Mouse (Mus musculus): ENCODE data around the gene Ide. TPM values are rescaled to one million over a fixed set of nuclear protein-coding genes. Genes with fewer than 3 reads are reported as not detected.

The Ide gene
- polyA plus RNA-seq (2015; fragmentation: Nextera tagmentation; extraction: Ambion mirVana): 37.8 and 41.9 TPM in 2 replicates

GRCm38 (mm10) chr19:37337752-37338151 is at the start of gene Ide:
TSS of gene Ide (minus strand) at chr19:37337852.
- H3K4me3 ChIP-seq (ENCODE audit: low read depth, low read length): no peak within 1 kb of the TSS
- H3K9ac ChIP-seq (ENCODE audit: low read depth, low read length): no peak within 1 kb of the TSS
- no peaks in the 10 kb centered on the region for H3K36me3 ChIP-seq (ENCODE audit: control insufficient read depth, insufficient read depth, low read length)
- no peaks in the 10 kb centered on the region for H3K9me3 ChIP-seq (replicated peaks; ENCODE audit: control insufficient read depth, low read length, poor library complexity, severe bottlenecking)
- H3K27ac ChIP-seq (ENCODE audit: low read length): no peak within 1 kb of the TSS
- no peak within 1 kb of the TSS for H3K4me2 ChIP-seq (ENCODE audit: low read length)
- ATAC-seq: no peak
- 67% methylated on average over 4 of the region's 4 CpGs for WGBS
- H3K27me3 ChIP-seq (ENCODE audit: control insufficient read depth, insufficient read depth, low read depth, low read length): no peaks in the 10 kb centered on the region
- no peaks in the 10 kb centered on the region for H3K4me1 ChIP-seq (ENCODE audit: control insufficient read depth, insufficient read depth, low read length)

DNA sequence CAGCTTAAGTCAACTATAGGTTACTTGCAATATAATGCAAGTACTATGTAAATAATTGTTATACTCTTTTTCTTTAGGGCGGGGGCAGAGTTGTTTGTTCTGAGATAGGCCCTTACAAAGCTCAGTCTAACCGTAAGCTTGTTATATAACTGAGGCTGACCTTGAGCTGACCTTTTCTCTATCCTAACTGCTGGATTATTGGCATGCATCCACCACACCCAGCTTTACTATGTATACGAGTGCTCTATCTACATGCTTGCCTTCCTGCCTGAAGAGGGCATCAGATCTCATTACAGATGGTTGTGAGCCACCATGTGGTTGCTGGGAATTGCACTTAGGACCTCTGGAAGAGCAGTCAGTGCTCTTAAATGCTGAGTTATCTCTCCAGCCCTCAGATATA is 48.5 kb upstream of the Ide start:
- H3K36me3 ChIP-seq (ENCODE audit: control insufficient read depth, insufficient read depth, low read length): no peaks in the 10 kb centered on the region
- H3K9me3 ChIP-seq (replicated peaks; ENCODE audit: control insufficient read depth, low read length, poor library complexity, severe bottlenecking): no peaks in the 10 kb centered on the region
- no peak overlapping the region for H3K4me3 ChIP-seq (ENCODE audit: low read depth, low read length)
- no peaks in the 10 kb centered on the region for H3K27me3 ChIP-seq (ENCODE audit: control insufficient read depth, insufficient read depth, low read depth, low read length)
- 81% methylated on average over 3 of the region's 3 CpGs for WGBS
- H3K4me1 ChIP-seq (ENCODE audit: control insufficient read depth, insufficient read depth, low read length): no peaks in the 10 kb centered on the region
- no peak overlapping the region for H3K4me2 ChIP-seq (ENCODE audit: low read length)
- no peak for ATAC-seq
- no peak overlapping the region for H3K27ac ChIP-seq (ENCODE audit: low read length)
- no peak overlapping the region for H3K9ac ChIP-seq (ENCODE audit: low read depth, low read length)

DNA sequence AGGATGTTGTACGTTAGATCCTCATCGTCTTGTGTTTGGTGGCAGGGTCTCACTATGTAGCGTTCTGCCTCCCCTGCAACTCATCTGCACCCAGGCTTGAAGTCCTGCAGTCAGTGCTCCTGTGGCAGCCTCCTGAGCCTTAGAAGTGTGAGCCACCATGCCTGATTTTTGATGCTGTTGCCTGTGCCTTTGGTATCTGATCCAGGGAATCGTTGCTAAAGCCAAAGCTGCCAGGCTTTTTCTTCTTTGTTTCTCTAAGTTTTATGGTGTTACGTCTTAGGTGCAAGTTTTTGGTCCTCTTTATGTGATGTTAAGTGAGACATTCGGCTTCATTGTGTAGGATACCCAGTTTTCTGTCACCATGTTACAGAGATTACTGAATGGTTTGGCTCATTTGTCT is 41.2 kb upstream of the Ide start:
- H3K4me3 ChIP-seq (ENCODE audit: low read depth, low read length): no peak overlapping the region
- H3K36me3 ChIP-seq (ENCODE audit: control insufficient read depth, insufficient read depth, low read length): no peaks in the 10 kb centered on the region
- H3K27ac ChIP-seq (ENCODE audit: low read length): no peak overlapping the region
- no peaks in the 10 kb centered on the region for H3K27me3 ChIP-seq (ENCODE audit: control insufficient read depth, insufficient read depth, low read depth, low read length)
- H3K9me3 ChIP-seq (replicated peaks; ENCODE audit: control insufficient read depth, low read length, poor library complexity, severe bottlenecking): no peaks in the 10 kb centered on the region
- H3K4me1 ChIP-seq (ENCODE audit: control insufficient read depth, insufficient read depth, low read length): peaks cover 11% of the 10 kb centered on the region; the same call in 1 of the 2 replicates
- 82% methylated on average over 6 of the region's 6 CpGs for WGBS
- no peak overlapping the region for H3K4me2 ChIP-seq (ENCODE audit: low read length)
- H3K9ac ChIP-seq (ENCODE audit: low read depth, low read length): no peak overlapping the region
- ATAC-seq: no peak

DNA sequence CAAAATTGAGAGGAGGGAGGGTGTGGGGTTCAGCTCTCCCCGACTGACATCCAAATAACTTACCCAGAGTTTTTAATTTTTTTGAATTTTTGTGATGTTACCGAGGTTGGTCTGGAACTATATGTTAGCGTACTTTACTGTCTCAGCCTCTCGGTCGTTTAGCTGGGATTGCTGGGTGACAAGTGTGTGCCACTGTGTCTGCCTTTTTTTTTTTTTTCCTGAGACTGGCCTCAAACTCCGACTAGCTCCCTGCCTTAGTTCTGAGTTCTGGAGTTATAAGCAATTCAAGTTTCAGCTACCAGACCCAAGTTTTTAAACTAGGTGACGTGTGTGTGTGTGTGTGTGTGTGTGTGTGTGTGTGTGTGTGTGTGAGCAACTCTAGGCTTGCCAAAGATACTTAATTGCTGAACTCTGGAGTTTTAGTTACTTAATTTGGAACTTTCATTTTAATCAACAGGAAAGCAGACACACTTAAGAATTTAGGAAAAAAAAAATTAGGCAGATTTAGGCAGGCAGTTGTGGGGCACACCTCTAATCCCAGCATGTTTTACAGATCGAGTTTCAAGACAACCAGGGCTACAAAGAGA is 39.8 kb upstream of the Ide start:
- H3K27ac ChIP-seq (ENCODE audit: low read length): no peak overlapping the region
- H3K4me3 ChIP-seq (ENCODE audit: low read depth, low read length): no peak overlapping the region
- no peak for ATAC-seq
- H3K9ac ChIP-seq (ENCODE audit: low read depth, low read length): no peak overlapping the region
- peaks cover 11% of the 10 kb centered on the region; the same call in 1 of the 2 replicates for H3K4me1 ChIP-seq (ENCODE audit: control insufficient read depth, insufficient read depth, low read length)
- H3K27me3 ChIP-seq (ENCODE audit: control insufficient read depth, insufficient read depth, low read depth, low read length): no peaks in the 10 kb centered on the region
- 24% methylated on average over 8 of the region's 8 CpGs for WGBS
- no peaks in the 10 kb centered on the region for H3K36me3 ChIP-seq (ENCODE audit: control insufficient read depth, insufficient read depth, low read length)
- H3K9me3 ChIP-seq (replicated peaks; ENCODE audit: control insufficient read depth, low read length, poor library complexity, severe bottlenecking): no peaks in the 10 kb centered on the region
- peak overlapping the region; percentile 12; the same call in 1 of the 2 replicates for H3K4me2 ChIP-seq (ENCODE audit: low read length)

DNA sequence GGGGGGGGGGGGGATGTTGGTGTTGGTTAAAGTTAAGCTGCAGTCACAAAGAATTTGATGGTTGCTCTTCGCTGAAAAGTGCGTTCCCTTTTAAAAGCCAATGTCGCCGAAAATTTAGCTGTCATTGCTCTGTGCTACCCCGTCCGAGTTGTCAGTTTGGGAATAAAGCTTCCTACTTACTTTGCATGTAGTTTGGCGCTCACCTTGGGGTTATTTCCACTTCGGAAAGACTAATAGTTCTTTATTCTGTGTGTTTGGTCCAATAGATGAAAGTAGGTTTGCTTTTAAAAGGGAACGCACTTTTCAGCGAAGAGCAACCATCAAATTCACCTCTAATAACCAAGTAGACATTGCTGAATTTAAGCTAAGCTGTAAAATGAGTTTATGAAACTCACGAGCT is 39.2 kb upstream of the Ide start:
- H3K4me2 ChIP-seq (ENCODE audit: low read length): peak overlapping the region; percentile 67
- H3K27ac ChIP-seq (ENCODE audit: low read length): no peak overlapping the region
- peaks cover 11% of the 10 kb centered on the region; the same call in 1 of the 2 replicates for H3K4me1 ChIP-seq (ENCODE audit: control insufficient read depth, insufficient read depth, low read length)
- H3K4me3 ChIP-seq (ENCODE audit: low read depth, low read length): peak overlapping the region; percentile 81
- no peak overlapping the region for H3K9ac ChIP-seq (ENCODE audit: low read depth, low read length)
- WGBS: 2% methylated on average over 11 of the region's 11 CpGs
- no peaks in the 10 kb centered on the region for H3K9me3 ChIP-seq (replicated peaks; ENCODE audit: control insufficient read depth, low read length, poor library complexity, severe bottlenecking)
- no peaks in the 10 kb centered on the region for H3K27me3 ChIP-seq (ENCODE audit: control insufficient read depth, insufficient read depth, low read depth, low read length)
- no peak for ATAC-seq
- no peaks in the 10 kb centered on the region for H3K36me3 ChIP-seq (ENCODE audit: control insufficient read depth, insufficient read depth, low read length)

DNA sequence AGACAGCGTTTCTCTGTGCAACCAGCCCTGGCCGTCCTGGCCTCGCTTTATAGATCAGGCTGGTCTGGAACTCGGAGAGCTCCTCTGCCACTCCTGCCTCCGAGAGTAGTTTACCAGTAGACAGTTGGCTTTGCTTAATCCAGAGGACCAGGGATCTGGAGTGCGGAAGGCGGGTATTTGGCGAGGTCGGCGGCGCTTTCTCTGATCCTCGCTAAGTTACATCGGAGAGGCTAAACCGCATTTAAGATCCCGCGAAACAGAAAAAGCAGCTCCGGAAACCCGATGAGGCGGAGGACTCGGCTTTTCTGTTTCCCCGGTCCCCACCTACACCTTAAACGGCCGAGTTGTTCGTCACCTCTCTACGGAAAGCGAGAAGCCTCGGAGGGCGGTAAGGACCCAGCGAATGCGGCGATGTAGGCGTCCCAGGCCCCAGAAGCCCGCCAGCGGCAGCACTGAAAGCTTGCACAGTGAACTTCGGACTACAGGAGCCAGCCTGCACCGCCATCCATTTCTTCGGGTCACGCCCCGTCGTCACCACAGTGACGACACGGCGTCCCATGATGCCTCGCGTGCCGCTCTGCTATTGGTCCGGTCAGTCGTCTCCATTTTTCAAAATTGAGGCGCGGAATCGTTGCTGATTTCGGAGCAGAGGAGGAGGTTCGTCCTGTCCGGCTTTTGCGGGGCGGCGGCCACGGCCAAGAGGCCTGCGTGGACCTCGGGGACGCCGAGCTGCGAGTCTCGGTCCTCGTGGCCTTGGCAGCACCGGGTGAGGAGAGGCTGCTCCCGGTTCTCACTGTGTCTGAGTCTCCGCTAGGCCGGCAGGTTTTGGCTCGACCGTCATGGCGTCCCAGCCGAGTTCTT is 38.3 kb upstream of the Ide start, which contains the start of gene Kif11:
Gene Kif11, plus strand, starts transcription at position 649 of the 861 bp plus-strand sequence.
- H3K9me3 ChIP-seq (replicated peaks; ENCODE audit: control insufficient read depth, low read length, poor library complexity, severe bottlenecking): no peaks in the 10 kb centered on the region
- H3K27me3 ChIP-seq (ENCODE audit: control insufficient read depth, insufficient read depth, low read depth, low read length): no peaks in the 10 kb centered on the region
- peak within 1 kb of the TSS; percentile 78 for H3K9ac ChIP-seq (ENCODE audit: low read depth, low read length)
- peaks cover 11% of the 10 kb centered on the region; the same call in 1 of the 2 replicates for H3K4me1 ChIP-seq (ENCODE audit: control insufficient read depth, insufficient read depth, low read length)
- no peaks in the 10 kb centered on the region for H3K36me3 ChIP-seq (ENCODE audit: control insufficient read depth, insufficient read depth, low read length)
- peak; percentile 100 for ATAC-seq
- WGBS: under 1% methylated on average over 73 of the region's 73 CpGs
- peak within 1 kb of the TSS; percentile 67 for H3K4me2 ChIP-seq (ENCODE audit: low read length)
- peak within 1 kb of the TSS; percentile 94 for H3K27ac ChIP-seq (ENCODE audit: low read length)
- H3K4me3 ChIP-seq (ENCODE audit: low read depth, low read length): peak within 1 kb of the TSS; percentile 81

DNA sequence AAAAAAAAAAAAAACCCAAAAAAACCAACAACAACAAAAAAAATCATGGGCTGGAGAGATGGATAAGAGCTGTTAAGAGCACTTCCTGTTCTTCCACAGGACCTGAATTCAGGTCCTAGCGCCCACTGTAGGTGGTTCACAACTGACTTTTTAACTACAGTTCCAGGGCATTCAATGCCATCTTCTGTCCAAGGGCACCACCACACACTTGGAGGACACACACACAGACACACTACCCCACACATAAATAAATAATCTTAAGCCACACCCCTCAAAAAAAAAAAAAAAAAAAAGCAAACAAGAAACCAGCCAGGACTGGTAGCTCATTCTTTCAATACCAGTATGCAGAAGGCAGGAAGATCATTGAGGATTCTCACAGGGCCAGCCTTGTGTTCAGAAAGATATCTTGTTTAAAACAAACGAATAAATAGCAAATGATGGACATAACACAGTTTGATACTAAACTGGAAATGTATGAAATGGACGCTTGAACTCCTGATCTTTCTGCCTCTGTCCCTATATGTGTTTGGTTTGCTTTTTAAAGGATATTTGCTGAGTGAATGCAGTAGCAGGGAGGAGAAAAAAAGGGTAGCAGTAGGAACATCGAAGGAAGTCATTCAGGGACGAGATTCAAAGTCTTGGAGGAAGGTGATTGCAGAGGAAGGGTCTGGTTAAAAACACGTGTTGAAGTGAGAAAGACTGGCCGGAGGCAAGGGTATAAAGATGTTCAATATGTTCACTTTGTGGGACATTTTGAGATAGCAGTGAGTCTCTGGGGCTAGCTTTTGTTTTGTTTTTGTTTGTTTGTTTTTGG is 37.5 kb upstream of the Ide start:
- peak overlapping the region; percentile 62 for H3K4me2 ChIP-seq (ENCODE audit: low read length)
- no peaks in the 10 kb centered on the region for H3K27me3 ChIP-seq (ENCODE audit: control insufficient read depth, insufficient read depth, low read depth, low read length)
- peak overlapping the region; percentile 81 for H3K4me3 ChIP-seq (ENCODE audit: low read depth, low read length)
- peaks cover 11% of the 10 kb centered on the region; the same call in 1 of the 2 replicates for H3K4me1 ChIP-seq (ENCODE audit: control insufficient read depth, insufficient read depth, low read length)
- ATAC-seq: peak; percentile 0; the same call in 1 of the 2 replicates
- WGBS: 23% methylated on average over 7 of the region's 7 CpGs
- no peaks in the 10 kb centered on the region for H3K36me3 ChIP-seq (ENCODE audit: control insufficient read depth, insufficient read depth, low read length)
- peak overlapping the region; percentile 94 for H3K27ac ChIP-seq (ENCODE audit: low read length)
- H3K9ac ChIP-seq (ENCODE audit: low read depth, low read length): peak overlapping the region; percentile 78
- H3K9me3 ChIP-seq (replicated peaks; ENCODE audit: control insufficient read depth, low read length, poor library complexity, severe bottlenecking): no peaks in the 10 kb centered on the region

- no peaks in the 10 kb centered on the region for H3K36me3 ChIP-seq (ENCODE audit: control insufficient read depth, insufficient read depth, low read length)
- H3K4me2 ChIP-seq (ENCODE audit: low read length): no peak overlapping the region
- H3K4me3 ChIP-seq (ENCODE audit: low read depth, low read length): no peak overlapping the region
- no peaks in the 10 kb centered on the region for H3K9me3 ChIP-seq (replicated peaks; ENCODE audit: control insufficient read depth, low read length, poor library complexity, severe bottlenecking)
- no peak overlapping the region for H3K9ac ChIP-seq (ENCODE audit: low read depth, low read length)
- H3K27me3 ChIP-seq (ENCODE audit: control insufficient read depth, insufficient read depth, low read depth, low read length): no peaks in the 10 kb centered on the region
- WGBS: 84% methylated on average over 5 of the region's 5 CpGs
- no peak overlapping the region for H3K27ac ChIP-seq (ENCODE audit: low read length)
- no peak for ATAC-seq
- peaks cover 5% of the 10 kb centered on the region; the same call in 1 of the 2 replicates for H3K4me1 ChIP-seq (ENCODE audit: control insufficient read depth, insufficient read depth, low read length)
These were observed 32.7 kb upstream of the Ide start for GRCm38 (mm10) chr19:37370356-37370755.
